Mouse (Mus musculus) limb, embryonic 14.5 days (tissue): ENCODE measurements around the gene Map3k19. TPM values are rescaled to one million over a fixed set of nuclear protein-coding genes. Genes with fewer than 3 reads are reported as not detected.

Experiments used
- ATAC-seq: fragments of 200-750 bp; cut with Nextera tagmentation; 2 replicates; pipeline ENCODE4 v1.8.0; 2017; ENCODE audit warnings: low read depth, moderate number of reproducible peaks, moderate TSS enrichment; ENCODE audit not compliant: low FRiP score
- DNase-seq: peaks from one replicate; pipeline ENCODE4 v3.0.0-alpha.2; 2015; ENCODE audit warnings: low spot score
- H3K27ac ChIP-seq: fragments of 300-500 bp; sonication (generic); replicated peaks from 2 replicates; pipeline ENCODE4 v1.5.1; 2014; ENCODE audit warnings: low read depth, mild to moderate bottlenecking, low read length, moderate library complexity, mixed read lengths
- H3K27me3 ChIP-seq: fragments of 300-500 bp; sonication (generic); 2 replicates; pipeline ENCODE4 v1.6.1; 2014; ENCODE audit warnings: low read length, mixed read lengths; ENCODE audit not compliant: control insufficient read depth, insufficient read depth
- H3K36me3 ChIP-seq: fragments of 300-500 bp; sonication (generic); 2 replicates; pipeline ENCODE4 v1.6.1; 2014; ENCODE audit warnings: mild to moderate bottlenecking, low read length, moderate library complexity, mixed read lengths; ENCODE audit not compliant: control insufficient read depth, insufficient read depth
- H3K4me1 ChIP-seq: fragments of 300-500 bp; sonication (generic); 2 replicates; pipeline ENCODE4 v1.6.1; 2014; ENCODE audit warnings: antibody characterized with exemption, low read length, mixed read lengths; ENCODE audit not compliant: control insufficient read depth, insufficient read depth
- H3K4me2 ChIP-seq: fragments of 300-500 bp; sonication (generic); replicated peaks from 2 replicates; pipeline ENCODE4 v1.6.1; 2014; ENCODE audit warnings: low read depth, mild to moderate bottlenecking, low read length, moderate library complexity; ENCODE audit not compliant: severe bottlenecking
- H3K4me3 ChIP-seq: fragments of 300-500 bp; sonication (generic); replicated peaks from 2 replicates; pipeline ENCODE4 v1.5.1; 2014; ENCODE audit warnings: low read length
- H3K9ac ChIP-seq: fragments of 300-500 bp; sonication (generic); 2 replicates; pipeline ENCODE4 v1.6.1; 2014; ENCODE audit warnings: mild to moderate bottlenecking, low read depth, low read length, moderate library complexity; ENCODE audit not compliant: severe bottlenecking
- H3K9me3 ChIP-seq: fragments of 300-500 bp; sonication (generic); 2 replicates; pipeline ENCODE4 v1.6.1; 2016; ENCODE audit warnings: low read length; ENCODE audit not compliant: control insufficient read depth
- POLR2A ChIP-seq: fragments of 200-500 bp; IDR thresholded peaks from 2 replicates; pipeline ENCODE4 v1.8.0; 2012; ENCODE audit warnings: inconsistent platforms, mild to moderate bottlenecking, moderate library complexity, borderline replicate concordance; ENCODE audit not compliant: insufficient read depth, insufficient read length; ENCODE audit errors: extremely low read depth
- WGBS: fragments of 180-500 bp; shearing (Covaris S2); extraction: QIAGEN DNeasy Blood & Tissue Kit; methylation state at CpG from one replicate; pipeline ENCODE4 v1.1.7; 2014; 5-methylcytosine and 5-hydroxymethylcytosine counted together
- polyA plus RNA-seq, 2 experiments: library from polyadenylated mRNA; depleted of rRNA in 1 of 2; stranded (reverse) in 1 of 2; unstranded in 1 of 2; fragments of >200 nt; fragmentation: Nextera tagmentation in 1 of 2; extraction: Ambion mirVana in 1 of 2; gene quantifications; 2 replicates each; pipeline versions ENCODE4 v1.2.1 to v1.2.3; 2012 to 2014

Map3k19 gene
- polyA plus RNA-seq, 2 experiments = not detected

DNA sequence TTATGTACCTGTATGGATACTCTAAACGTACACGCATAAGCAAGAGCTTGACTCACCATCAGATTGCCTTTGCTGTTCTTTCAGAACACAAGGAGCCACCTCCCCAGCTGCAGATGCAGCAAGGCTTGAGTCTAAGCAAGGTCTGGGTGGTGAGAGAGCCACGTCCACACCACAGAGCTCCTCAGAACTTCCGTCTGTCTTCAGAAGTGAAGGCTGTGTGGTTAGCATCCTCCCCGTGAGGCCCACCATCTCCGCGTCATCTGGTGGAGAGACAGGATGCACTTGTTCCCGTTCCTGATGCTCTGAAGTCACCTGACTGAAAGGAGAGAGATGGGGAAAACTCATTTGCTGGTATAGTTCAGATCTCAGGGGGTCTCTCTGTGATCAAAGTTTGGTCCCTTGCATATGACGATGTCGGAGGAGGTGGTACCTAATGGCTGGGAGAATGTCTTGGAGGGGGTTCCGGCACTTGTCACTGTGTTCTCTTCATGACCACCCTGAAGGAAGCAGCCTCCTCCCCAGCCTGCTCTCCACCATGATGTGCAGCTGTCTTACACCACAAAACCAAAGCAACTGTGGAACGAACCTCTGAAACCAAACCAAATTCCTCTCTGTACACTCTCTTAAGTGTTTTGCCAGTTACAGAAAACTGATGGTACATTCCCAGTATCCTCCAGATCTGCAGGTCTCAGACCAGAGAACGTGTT, 24.5 kb downstream of the Map3k19 start:
- ATAC-seq = no peak
- no peak for DNase-seq
- H3K9me3 ChIP-seq = no peaks in the 10 kb centered on the region
- WGBS = 83% methylated on average over 13 of the region's 13 CpGs
- H3K27me3 ChIP-seq = no peaks in the 10 kb centered on the region
- H3K4me3 ChIP-seq = no peak overlapping the region
- H3K4me1 ChIP-seq = no peaks in the 10 kb centered on the region
- H3K36me3 ChIP-seq = no peaks in the 10 kb centered on the region
- H3K4me2 ChIP-seq = no peak overlapping the region
- H3K27ac ChIP-seq = no peak overlapping the region
- no peak overlapping the region for H3K9ac ChIP-seq
- TF ChIP-seq POLR2A = no peak

DNA sequence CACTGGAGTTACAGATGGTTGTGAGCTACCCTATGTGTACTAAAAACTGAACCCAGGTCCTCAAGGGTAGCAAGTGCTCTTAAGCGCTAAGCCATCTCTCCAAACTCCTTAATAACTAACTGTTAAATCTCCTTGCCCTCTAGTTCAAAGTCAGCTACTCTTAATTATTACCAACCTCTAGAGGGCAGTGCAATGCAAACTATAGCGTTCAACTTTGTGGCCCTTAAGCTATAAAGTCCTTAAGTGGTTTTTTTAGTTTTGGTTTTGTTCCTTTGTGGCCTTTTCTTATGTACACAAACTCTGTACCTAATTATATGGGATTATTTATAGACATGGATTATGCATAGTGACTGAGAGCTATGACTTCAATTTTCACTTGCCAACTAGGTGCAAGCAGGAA, 27.5 kb downstream of the Map3k19 start:
- no peak for TF ChIP-seq POLR2A

DNA sequence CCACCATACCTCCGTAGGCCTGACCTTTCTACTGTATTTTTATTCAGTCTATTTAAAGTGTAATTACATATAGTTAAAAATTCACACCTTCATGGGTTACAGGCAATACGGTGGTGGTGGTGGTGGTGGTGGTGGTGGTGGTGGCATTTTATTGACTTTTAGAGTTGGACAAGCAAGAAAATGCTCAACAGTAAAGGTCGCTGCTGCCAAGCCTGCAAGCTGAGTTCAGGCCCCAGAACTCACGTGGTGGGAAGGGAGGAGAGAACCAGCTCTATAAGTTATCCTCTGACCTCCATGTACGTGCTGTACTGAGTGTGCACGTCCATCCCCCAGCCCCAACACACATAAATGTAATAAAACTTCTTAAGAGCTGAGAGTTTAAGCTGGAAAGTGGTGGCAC, 38.5 kb downstream of the Map3k19 start:
- H3K4me3 ChIP-seq = no peak overlapping the region
- H3K9ac ChIP-seq = no peak overlapping the region

More for the DNA sequence above, 27.5 kb downstream of the Map3k19 start:
- DNase-seq (peak; percentile 82), ATAC-seq (no peak)
- 19% methylated on average over 2 of the region's 2 CpGs for WGBS
- Histone ChIP-seq H3K9me3 (no peaks in the 10 kb centered on the region), H3K4me1 (no peaks in the 10 kb centered on the region), H3K27me3 (no peaks in the 10 kb centered on the region), H3K4me3 (no peak overlapping the region), H3K4me2 (no peak overlapping the region), H3K9ac (no peak overlapping the region), H3K36me3 (no peaks in the 10 kb centered on the region), H3K27ac (no peak overlapping the region)

DNA sequence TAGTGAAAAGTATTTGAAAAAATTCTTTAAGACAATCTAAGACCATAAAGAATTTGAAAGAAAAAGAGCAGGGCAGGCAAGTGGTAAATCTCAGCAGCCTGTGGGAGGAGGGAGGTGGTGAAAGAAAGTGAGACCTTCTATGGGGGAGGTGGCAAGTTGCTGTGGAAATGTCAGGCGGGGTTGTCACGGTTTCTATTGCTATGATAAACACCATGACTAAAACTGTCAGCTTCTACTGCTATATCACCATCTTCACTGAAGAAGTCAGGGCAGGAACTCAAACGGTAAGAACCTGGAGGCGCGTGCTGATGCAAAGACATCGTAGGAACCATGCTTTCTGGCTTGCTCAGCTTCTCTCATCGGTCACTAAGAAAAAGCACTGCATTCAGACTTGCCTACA, 41.9 kb downstream of the Map3k19 start:
- no peaks in the 10 kb centered on the region for H3K9me3 ChIP-seq
- no peaks in the 10 kb centered on the region for H3K27me3 ChIP-seq

More for the DNA sequence above, 38.5 kb downstream of the Map3k19 start:
- Histone ChIP-seq H3K36me3 (no peaks in the 10 kb centered on the region), H3K9me3 (no peaks in the 10 kb centered on the region), H3K27me3 (no peaks in the 10 kb centered on the region), H3K27ac (no peak overlapping the region), H3K4me1 (no peaks in the 10 kb centered on the region), H3K4me2 (no peak overlapping the region)
- no peak for ATAC-seq
- no peak for TF ChIP-seq POLR2A
- DNase-seq = no peak
- WGBS = 83% methylated on average over 6 of the region's 6 CpGs

DNA sequence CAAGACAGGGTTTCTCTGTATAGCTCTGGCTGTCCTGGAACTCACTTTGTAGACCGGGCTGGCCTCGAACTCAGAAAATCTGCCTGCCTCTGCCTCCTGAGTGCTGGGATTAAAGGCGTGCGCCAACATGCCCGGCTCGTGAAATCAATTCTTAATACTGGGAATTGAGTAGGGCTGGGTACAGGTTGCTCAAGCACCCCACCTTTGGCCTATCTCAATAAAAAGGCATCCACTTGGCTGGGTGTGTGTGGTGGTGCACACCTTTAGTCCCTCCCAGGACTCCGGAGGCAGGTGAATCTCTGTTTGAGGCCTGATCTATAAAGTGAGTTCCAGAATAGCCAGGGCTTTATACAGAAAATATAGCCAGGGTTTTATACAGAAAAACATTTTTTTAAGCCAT, 46.2 kb downstream of the Map3k19 start:
- TF ChIP-seq POLR2A = no peak
- H3K9ac ChIP-seq = no peak overlapping the region
- no peaks in the 10 kb centered on the region for H3K4me1 ChIP-seq
- ATAC-seq (no peak), DNase-seq (no peak)
- H3K36me3 ChIP-seq = peaks cover 26% of the 10 kb centered on the region
- no peaks in the 10 kb centered on the region for H3K9me3 ChIP-seq
- 95% methylated on average over 7 of the region's 7 CpGs for WGBS
- no peaks in the 10 kb centered on the region for H3K27me3 ChIP-seq
- no peak overlapping the region for H3K27ac ChIP-seq
- no peak overlapping the region for H3K4me2 ChIP-seq
- H3K4me3 ChIP-seq = no peak overlapping the region

More for the DNA sequence above, 41.9 kb downstream of the Map3k19 start:
- Histone ChIP-seq H3K9ac (no peak overlapping the region), H3K36me3 (no peaks in the 10 kb centered on the region), H3K4me3 (no peak overlapping the region), H3K4me2 (no peak overlapping the region), H3K4me1 (no peaks in the 10 kb centered on the region), H3K27ac (no peak overlapping the region)
- 68% methylated on average over 7 of the region's 7 CpGs for whole genome bisulfite sequencing
- DNase-seq (no peak), ATAC-seq (no peak)
- TF ChIP-seq POLR2A = no peak
